Mouse (Mus musculus) C2C12 (cell line): ENCODE data around the gene Ccdc110. TPM values are rescaled to one million over a fixed set of nuclear protein-coding genes. Genes with fewer than 3 reads are reported as not detected.

Source experiments
- H3K27me3 ChIP-seq: one replicate; pipeline ENCODE4 v1.6.1; 2011; ENCODE audit not compliant: control insufficient read depth, insufficient read depth, insufficient read length
- H3K36me3 ChIP-seq: one replicate; pipeline ENCODE4 v1.6.1; 2011; ENCODE audit not compliant: control insufficient read depth, insufficient read depth
- H3K4me3 ChIP-seq: one replicate; pipeline ENCODE4 v1.5.1; 2011; ENCODE audit warnings: mild to moderate bottlenecking, control low read depth; ENCODE audit not compliant: poor library complexity, insufficient read depth, severe bottlenecking
- H3K79me2 ChIP-seq: one replicate; pipeline ENCODE4 v1.6.1; 2011; ENCODE audit not compliant: control insufficient read depth, insufficient read depth
- H3K79me3 ChIP-seq: one replicate; pipeline ENCODE4 v1.6.1; 2011; ENCODE audit warnings: low read depth, control low read depth
- H3ac ChIP-seq: one replicate; pipeline ENCODE3; 2011; ENCODE audit warnings: low read depth; ENCODE audit not compliant: control insufficient read depth, insufficient read length
- CEBPB ChIP-seq: IDR thresholded peaks from one replicate; pipeline ENCODE4 v1.6.1; 2011; ENCODE audit warnings: low read depth, mild to moderate bottlenecking, control low read depth, moderate library complexity
- CTCF ChIP-seq: IDR thresholded peaks from one replicate; pipeline ENCODE4 v1.5.1; 2011; ENCODE audit not compliant: control insufficient read depth, insufficient read depth, insufficient read length
- FOSL1 ChIP-seq: IDR thresholded peaks from one replicate; pipeline ENCODE4 v1.8.0; 2011; ENCODE audit warnings: mild to moderate bottlenecking, low read length; ENCODE audit not compliant: poor library complexity, insufficient read depth, severe bottlenecking
- MAX ChIP-seq: IDR thresholded peaks from one replicate; pipeline ENCODE4 v1.6.1; 2011; ENCODE audit warnings: mild to moderate bottlenecking, control low read depth
- MYOD1 ChIP-seq: IDR thresholded peaks from one replicate; pipeline ENCODE4 v1.6.1; 2011; ENCODE audit warnings: low read depth; ENCODE audit not compliant: control insufficient read depth, insufficient read length
- MYOG ChIP-seq: IDR thresholded peaks from one replicate; pipeline ENCODE4 v1.6.1; 2011; ENCODE audit not compliant: control insufficient read depth, insufficient read length; ENCODE audit errors: extremely low read depth
- USF1 ChIP-seq: IDR thresholded peaks from one replicate; pipeline ENCODE4 v1.6.1; 2011; ENCODE audit warnings: low read depth, mild to moderate bottlenecking, control low read depth, moderate library complexity
- long read RNA-seq, 2 experiments: library from polyadenylated mRNA; unstranded; transcript quantifications; one replicate each; pipeline ENCODE4 v2.0.0; 2019 to 2020
- polyA plus RNA-seq: library from polyadenylated mRNA; unstranded; fragments of >200 nt; fragmentation: generic; extraction: Trizol; gene quantifications from one replicate; pipeline ENCODE4 v1.2.1, GENCODE M21; 2012; ENCODE audit warnings: missing spikeins

Ccdc110 gene
- not detected for polyA plus RNA-seq
- long read RNA-seq, experiment 1 = 0 reads
- long read RNA-seq, experiment 2 = 0 reads

DNA sequence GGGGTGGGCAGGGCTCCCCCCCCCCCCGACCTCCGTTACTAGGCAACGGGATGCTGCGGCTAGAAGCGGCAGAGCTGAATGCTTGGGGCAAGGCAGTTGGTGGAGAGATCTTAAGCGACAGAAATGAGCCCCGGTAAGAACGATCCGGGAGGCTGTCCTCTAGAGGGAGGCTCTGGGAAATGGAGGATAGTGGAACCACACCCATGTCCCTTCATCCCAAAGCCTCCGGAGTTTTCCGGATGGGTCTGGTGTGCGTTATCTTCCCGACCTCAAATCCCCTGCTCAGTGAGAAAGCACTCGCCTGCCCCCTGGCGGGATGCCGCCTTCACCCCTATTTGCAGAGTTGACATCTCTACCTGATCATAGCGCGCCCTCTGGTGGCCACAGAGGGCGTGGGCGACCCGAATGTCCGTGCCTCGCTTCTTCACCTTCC is at the start of gene Ccdc110:
Ccdc110 (plus strand) TSS at position 38 of the 433 bp plus-strand sequence.
- no peak within 1 kb of the TSS for H3ac ChIP-seq
- peaks cover 10% of the 10 kb centered on the region for H3K27me3 ChIP-seq
- no peaks in the 10 kb centered on the region for H3K79me2 ChIP-seq
- no peaks in the 10 kb centered on the region for H3K36me3 ChIP-seq
- H3K79me3 ChIP-seq = no peaks in the 10 kb centered on the region
- H3K4me3 ChIP-seq = no peak within 1 kb of the TSS
- TF ChIP-seq CEBPB = no peak
- TF ChIP-seq MAX = no peak
- peak; percentile 99 for TF ChIP-seq CTCF
- no peak for TF ChIP-seq USF1
- TF ChIP-seq FOSL1 = no peak

DNA sequence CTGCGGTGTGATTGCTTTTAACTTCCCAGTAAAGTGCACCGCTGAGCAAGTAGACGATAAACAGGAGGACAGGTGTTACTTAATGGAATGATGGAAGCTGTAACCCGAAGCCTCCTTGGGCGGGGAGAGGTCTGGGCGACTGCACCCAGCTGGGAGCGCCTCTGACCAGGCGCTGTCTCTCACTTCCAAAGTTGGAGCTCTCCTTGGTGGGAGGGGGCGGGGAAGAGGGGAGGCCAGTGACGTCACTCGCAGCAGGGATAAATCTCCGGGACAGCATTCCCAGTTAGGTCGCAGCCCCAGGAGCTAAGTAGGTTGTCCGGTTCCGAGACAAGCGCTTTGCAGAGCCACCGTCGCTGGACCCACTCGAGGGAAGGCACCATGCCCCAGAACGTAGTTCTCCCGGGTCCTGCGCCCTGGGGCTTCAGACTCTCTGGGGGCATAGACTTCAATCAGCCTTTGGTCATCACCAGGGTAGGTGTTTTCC is 49.2 kb upstream of the Ccdc110 start, which contains the start of gene Pdlim3:
Pdlim3 (plus strand) TSS at position 260 of the 484 bp plus-strand sequence.
- peak; percentile 64 for TF ChIP-seq MYOD1
- no peak for TF ChIP-seq CTCF

DNA sequence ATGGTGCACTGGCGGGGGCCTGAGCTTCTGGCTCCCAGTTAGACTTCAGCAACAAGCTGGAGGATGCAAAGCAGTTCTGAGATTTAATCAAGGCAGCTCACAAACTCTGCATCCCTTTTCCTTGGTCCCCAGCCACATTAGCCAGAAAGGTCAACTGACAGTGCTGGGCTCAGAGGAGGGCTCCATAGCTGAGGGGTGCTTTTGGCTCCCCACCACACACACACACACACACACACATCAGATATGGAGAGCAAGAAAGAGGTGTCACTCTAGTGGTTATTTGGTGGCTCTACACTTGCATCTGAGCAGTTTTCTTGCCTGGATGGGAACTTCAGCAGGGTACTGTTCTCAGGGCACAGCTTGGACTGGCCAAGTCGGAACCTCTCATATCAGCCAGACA is 48.6 kb upstream of the Ccdc110 start:
- TF ChIP-seq MYOG (no peak), FOSL1 (no peak), USF1 (no peak), MAX (no peak), CEBPB (no peak), CTCF (no peak), MYOD1 (no peak)
- Histone ChIP-seq H3K27me3 (no peaks in the 10 kb centered on the region), H3K36me3 (no peaks in the 10 kb centered on the region), H3K79me3 (no peaks in the 10 kb centered on the region), H3ac (no peak overlapping the region), H3K4me3 (no peak overlapping the region), H3K79me2 (no peaks in the 10 kb centered on the region)

More for the DNA sequence above, 49.2 kb upstream of the Ccdc110 start, which contains the start of gene Pdlim3:
- Histone ChIP-seq H3K27me3 (no peaks in the 10 kb centered on the region), H3K79me3 (no peaks in the 10 kb centered on the region), H3K4me3 (no peak within 1 kb of the TSS), H3K36me3 (no peaks in the 10 kb centered on the region), H3K79me2 (no peaks in the 10 kb centered on the region), H3ac (no peak within 1 kb of the TSS)

- Histone ChIP-seq H3K27me3 (no peaks in the 10 kb centered on the region), H3K36me3 (no peaks in the 10 kb centered on the region), H3K4me3 (no peak overlapping the region), H3ac (no peak overlapping the region), H3K79me2 (no peaks in the 10 kb centered on the region), H3K79me3 (no peaks in the 10 kb centered on the region)
- no peak for TF ChIP-seq USF1
- no peak for TF ChIP-seq MYOG
- TF ChIP-seq MYOD1 = no peak
- no peak for TF ChIP-seq MAX
- TF ChIP-seq CTCF = no peak
- TF ChIP-seq CEBPB = no peak
- no peak for TF ChIP-seq FOSL1
Measured at GRCm38 (mm10) chr8:45889737-45890136, 44.7 kb upstream of the Ccdc110 start.

GRCm38 (mm10) chr8:45896590-45896989 is 37.8 kb upstream of the Ccdc110 start:
- Histone ChIP-seq H3K79me2 (no peaks in the 10 kb centered on the region), H3K4me3 (no peak overlapping the region), H3K27me3 (no peaks in the 10 kb centered on the region), H3K36me3 (no peaks in the 10 kb centered on the region), H3ac (no peak overlapping the region), H3K79me3 (no peaks in the 10 kb centered on the region)
- TF ChIP-seq USF1 (no peak), MYOD1 (peak; percentile 82)

DNA sequence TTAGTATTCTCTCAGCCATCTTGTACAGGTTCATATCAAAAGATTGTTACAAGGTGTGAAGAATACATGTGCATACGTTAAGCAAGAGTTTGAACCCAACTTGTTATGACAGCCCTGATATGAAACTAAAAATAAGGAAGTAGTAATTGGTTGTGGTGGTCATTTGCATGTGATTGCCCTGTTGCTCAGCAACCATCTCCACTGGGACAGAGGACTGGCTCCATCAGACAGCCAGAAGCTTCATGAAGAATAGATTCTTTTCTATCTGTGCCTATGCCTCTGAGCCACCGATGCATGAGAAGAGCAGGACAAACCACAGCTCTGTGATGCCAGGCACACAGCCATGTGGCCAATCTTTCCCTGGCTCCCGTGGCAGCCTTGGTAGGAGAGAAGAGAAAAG is 34.6 kb upstream of the Ccdc110 start:
- Histone ChIP-seq H3K27me3 (no peaks in the 10 kb centered on the region), H3K36me3 (no peaks in the 10 kb centered on the region), H3ac (no peak overlapping the region), H3K79me2 (no peaks in the 10 kb centered on the region), H3K4me3 (no peak overlapping the region), H3K79me3 (no peaks in the 10 kb centered on the region)
- TF ChIP-seq MAX (no peak), MYOG (no peak), CTCF (no peak), CEBPB (no peak), MYOD1 (no peak), USF1 (no peak), FOSL1 (no peak)
